ENCODE assay signal across 9 mouse cellular contexts in the genomic region with DNA sequence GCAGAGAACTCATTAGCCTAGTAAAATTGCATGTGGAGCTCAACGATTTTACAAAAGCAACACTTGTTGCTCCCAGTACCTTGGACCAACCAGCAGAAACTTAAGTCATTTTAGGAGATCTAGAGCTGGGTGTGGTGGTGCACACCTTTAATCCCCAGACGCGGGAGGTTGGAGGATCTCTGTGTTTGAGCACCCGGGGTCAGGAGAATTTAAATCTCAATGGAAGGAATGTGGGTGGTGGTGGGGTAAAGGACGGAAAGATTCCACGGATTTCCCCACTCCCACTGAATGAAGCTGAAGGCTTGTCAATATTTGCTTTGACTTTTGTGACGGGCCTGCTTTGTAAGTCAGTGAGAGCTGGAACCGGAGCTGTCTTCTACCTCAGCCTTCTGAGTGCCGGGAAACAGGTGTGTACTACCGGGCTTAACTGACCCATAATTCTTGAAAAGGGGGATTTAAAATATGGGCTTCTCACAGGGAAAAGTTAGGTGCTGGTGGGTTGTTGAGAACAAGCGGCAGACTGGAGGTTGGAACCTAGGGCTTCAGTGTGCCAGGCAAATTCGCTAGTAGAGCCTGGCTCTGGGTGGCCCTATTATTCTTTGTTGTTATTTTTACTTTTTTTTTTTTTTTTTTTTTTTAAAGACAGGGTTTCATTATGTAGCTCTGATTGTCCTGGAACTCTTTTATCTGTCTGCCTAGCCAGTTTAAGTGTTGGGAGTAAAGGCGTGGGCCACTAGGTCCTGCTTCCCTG. TPM values are rescaled to one million over a fixed set of nuclear protein-coding genes. Genes with fewer than 3 reads are reported as not detected.
DNase-seq lines count a peak whose midpoint lies in the region; ATAC-seq lines count a peak whose summit lies in the region.
"Had no signal": no experiment of that assay in that cellular context is flagged by ENCODE, and none has a peak within 500 bp of the region (broad histone marks: within the 10 kb centered on the region; RNA-seq: fewer than 3 reads in every experiment).

No protein-coding gene starts in this region.

- H3K4me3 ChIP-seq in hindbrain, embryonic 15.5 days: no peak overlapping the region
- H3K4me3 ChIP-seq in midbrain, embryonic 16.5 days (ENCODE audit: low read depth, low read length): no peak overlapping the region

- H3K27ac ChIP-seq in hindbrain, embryonic 15.5 days (replicated peaks): no peak overlapping the region
- H3K27ac ChIP-seq in midbrain, embryonic 16.5 days (ENCODE audit: low read length): no peak overlapping the region

- H3K9ac ChIP-seq in hindbrain, embryonic 15.5 days: no peak overlapping the region
- no peak overlapping the region for H3K9ac ChIP-seq in midbrain, embryonic 16.5 days (ENCODE audit: low read depth, low read length)

- DNase-seq in embryo, embryonic 9.5 days (ENCODE audit: extremely low spot score): peak; percentile 14
- no peak for DNase-seq in embryo, embryonic 10 days (ENCODE audit: low spot score)
- peak; percentile 99 for DNase-seq in R1 (ENCODE audit: low read depth, low spot score)
- DNase-seq in thymus, adult 18-20 months: no peak
- DNase-seq in gastrocnemius, postnatal 14 days: no peak
- no peak for DNase-seq in adrenal gland, postnatal 14 days
- DNase-seq: right cerebral cortex, postnatal 14 days had no signal

- intact Hi-C loops in gastrocnemius, postnatal 14 days (cut with DNase I; ENCODE audit: low total_unique reads): no loop called here

- peaks cover 23% of the 10 kb centered on the region for H3K4me1 ChIP-seq in hindbrain, embryonic 15.5 days (replicated peaks)
- H3K4me1 ChIP-seq in midbrain, embryonic 16.5 days (ENCODE audit: control insufficient read depth, insufficient read depth, low read length): peaks cover 14% of the 10 kb centered on the region

- WGBS in hindbrain, embryonic 15.5 days: 20% methylated on average over 13 of the region's 13 CpGs
- WGBS in midbrain, embryonic 16.5 days: 18% methylated on average over 13 of the region's 13 CpGs

- ATAC-seq in hindbrain, embryonic 15.5 days (ENCODE audit: low FRiP score, low read depth): no peak
- ATAC-seq in midbrain, embryonic 16.5 days: no peak

- 0 out of 2 replicates have a peak, but pooled peaks cover 3% of the 10 kb centered on the region for H3K36me3 ChIP-seq in hindbrain, embryonic 15.5 days
- H3K36me3 ChIP-seq in midbrain, embryonic 16.5 days (ENCODE audit: control insufficient read depth, insufficient read depth, low read length): no peaks in the 10 kb centered on the region

- H3K27me3 ChIP-seq in hindbrain, embryonic 15.5 days: no peaks in the 10 kb centered on the region
- no peaks in the 10 kb centered on the region for H3K27me3 ChIP-seq in midbrain, embryonic 16.5 days (ENCODE audit: control insufficient read depth, insufficient read depth, low read depth, low read length)

- H3K4me2 ChIP-seq in hindbrain, embryonic 15.5 days: peak overlapping the region; percentile 78
- peak overlapping the region; percentile 84 for H3K4me2 ChIP-seq in midbrain, embryonic 16.5 days (ENCODE audit: low read length)

- H3K9me3 ChIP-seq in hindbrain, embryonic 15.5 days: no peaks in the 10 kb centered on the region
- no peaks in the 10 kb centered on the region for H3K9me3 ChIP-seq in midbrain, embryonic 16.5 days (replicated peaks; ENCODE audit: control insufficient read depth, low read length, poor library complexity, severe bottlenecking)

RNA-seq across cellular contexts. Expression of a gene that starts 1.2 kb away (rescaled TPM):
- 18.7 and 22.5 TPM in 2 replicates for polyA plus RNA-seq in hindbrain, embryonic 15.5 days (2015; fragmentation: Nextera tagmentation; extraction: Ambion mirVana)
- polyA plus RNA-seq in midbrain, embryonic 16.5 days (2015; fragmentation: Nextera tagmentation; extraction: Ambion mirVana): 18.2 and 19.3 TPM in 2 replicates
- total RNA-seq in gastrocnemius, postnatal 14 days (2021): 1 to 10 TPM; 7.5 to 9.3 TPM
- 32.1 and 34.8 TPM in 2 replicates for total RNA-seq in adrenal gland, postnatal 14 days (2021)

RNA-seq across cellular contexts. Expression of a gene that starts 33.6 kb away (rescaled TPM):
- 3.2 and 3.8 TPM in 2 replicates for polyA plus RNA-seq in hindbrain, embryonic 15.5 days (2015; fragmentation: Nextera tagmentation; extraction: Ambion mirVana)
- polyA plus RNA-seq in midbrain, embryonic 16.5 days (2015; fragmentation: Nextera tagmentation; extraction: Ambion mirVana): 2.8 and 3.8 TPM in 2 replicates
- 1 to 10 TPM; 2.0 to 3.6 TPM for total RNA-seq in gastrocnemius, postnatal 14 days (2021)
- total RNA-seq in adrenal gland, postnatal 14 days (2021): 0.98 and 4.7 TPM in 2 replicates

Comparison
In these comparisons a context has a peak if more than half of its experiments do, and no peak if none do; other contexts are left out.
1. DNase-seq: peak in embryo, embryonic 9.5 days (single experiment) and R1 (single experiment); none in embryo, embryonic 10 days (single experiment), thymus, adult 18-20 months (0 of 2), gastrocnemius, postnatal 14 days (single experiment) and adrenal gland, postnatal 14 days (single experiment).